ENCODE assay signal across 9 mouse cellular contexts in genomic region chr13:51279642-51280387, GRCm38 (mm10).
DNase-seq lines count a peak whose midpoint lies in the region; ATAC-seq lines count a peak whose summit lies in the region.
"Had no signal": no experiment of that assay in that cellular context is flagged by ENCODE, and none has a peak within 500 bp of the region (broad histone marks: within the 10 kb centered on the region; RNA-seq: fewer than 3 reads in every experiment).

No protein-coding gene starts in this region.

- no peaks in the 10 kb centered on the region for H3K27me3 ChIP-seq in hindbrain, embryonic 16.5 days (replicated peaks; ENCODE audit: control insufficient read depth, insufficient read depth, low read length)
- no peaks in the 10 kb centered on the region for H3K27me3 ChIP-seq in liver, embryonic 11.5 days (replicated peaks; ENCODE audit: control insufficient read depth, insufficient read depth, low read length)

- no peaks in the 10 kb centered on the region for H3K36me3 ChIP-seq in hindbrain, embryonic 16.5 days (ENCODE audit: control insufficient read depth, insufficient read depth, low read length)
- H3K36me3 ChIP-seq in liver, embryonic 11.5 days (ENCODE audit: control insufficient read depth, insufficient read depth, low read length) = no peaks in the 10 kb centered on the region

- intact Hi-C loops in gastrocnemius, postnatal 14 days (cut with DNase I; ENCODE audit: low total_unique reads) = no loop called here

- peak; percentile 41 for ATAC-seq in hindbrain, embryonic 16.5 days
- ATAC-seq in liver, embryonic 11.5 days (replicated peaks; ENCODE audit: low FRiP score) = no peak; the same call in 1 of the 2 replicates

- H3K9ac ChIP-seq in hindbrain, embryonic 16.5 days (ENCODE audit: low read depth, low read length) = no peak overlapping the region
- H3K9ac ChIP-seq in liver, embryonic 11.5 days (ENCODE audit: low read depth, low read length) = no peak overlapping the region

- peak; percentile 87 for DNase-seq in heart, adult 11 months
- DNase-seq in heart, adult 9 months (ENCODE audit: low spot score in 2 of 2) = no peak
- DNase-seq in adipocyte (ENCODE audit: low spot score) = peak; percentile 55
- no peak for DNase-seq in liver, embryonic 11.5 days (ENCODE audit: low spot score)
- no peak for DNase-seq in gastrocnemius, postnatal 10 days
- DNase-seq in gastrocnemius, postnatal 14 days = no peak
- no peak for DNase-seq in layer of hippocampus, postnatal 36 days

- no peak overlapping the region for H3K4me3 ChIP-seq in hindbrain, embryonic 16.5 days (ENCODE audit: low read length)
- H3K4me3 ChIP-seq in liver, embryonic 11.5 days (ENCODE audit: low read depth, low read length) = no peak overlapping the region

- 42% methylated on average over 8 of the region's 8 CpGs for WGBS in hindbrain, embryonic 16.5 days
- WGBS in liver, embryonic 11.5 days = 46% methylated on average over 8 of the region's 8 CpGs

- peaks cover 3% of the 10 kb centered on the region; the same call in 1 of the 2 replicates for H3K4me1 ChIP-seq in hindbrain, embryonic 16.5 days (ENCODE audit: control insufficient read depth, insufficient read depth, low read depth, low read length)
- no peaks in the 10 kb centered on the region for H3K4me1 ChIP-seq in liver, embryonic 11.5 days (replicated peaks; ENCODE audit: control insufficient read depth, insufficient read depth, low read length)

- H3K4me2 ChIP-seq in hindbrain, embryonic 16.5 days (ENCODE audit: low read length) = no peak overlapping the region
- H3K4me2 ChIP-seq in liver, embryonic 11.5 days = no peak overlapping the region

- H3K27ac ChIP-seq in hindbrain, embryonic 16.5 days (ENCODE audit: low read depth, low read length) = no peak overlapping the region
- peak overlapping the region; percentile 62; the same call in 1 of the 2 replicates for H3K27ac ChIP-seq in liver, embryonic 11.5 days (ENCODE audit: low read depth, low read length)
- H3K27ac ChIP-seq: macrophage had no signal

- H3K9me3 ChIP-seq in hindbrain, embryonic 16.5 days (ENCODE audit: control insufficient read depth, low read length) = no peaks in the 10 kb centered on the region
- no peaks in the 10 kb centered on the region for H3K9me3 ChIP-seq in liver, embryonic 11.5 days (ENCODE audit: control insufficient read depth, low read length)

Comparison
In these comparisons a context has a peak if more than half of its experiments do, and no peak if none do; other contexts are left out.
1. DNase-seq: peak in heart, adult 11 months (single experiment) and adipocyte (single experiment); none in heart, adult 9 months (0 of 2), liver, embryonic 11.5 days (single experiment), gastrocnemius, postnatal 10 days (single experiment), gastrocnemius, postnatal 14 days (single experiment) and layer of hippocampus, postnatal 36 days (0 of 2).